Mouse (Mus musculus) left cerebral cortex, postnatal 10 days (tissue): ENCODE measurements at regions not wholly inside any gene's neighbourhood (a gene's known extent, or its start where the extent isn't known, plus 50 kb on each side); places are given as distances from the start of the nearest gene placed in this dataset.

Experiments used
- DNase-seq, 2 experiments: peaks; one replicate each; pipeline ENCODE4 v3.0.0; 2021 to 2022; ENCODE audit warnings: low spot score in 2 of 2, mixed read lengths in 1 of 2; ENCODE audit errors: extremely low spot score in 1 of 2
- intact Hi-C: fragments of 180-260 bp; cut with DNase I; formaldehyde crosslinking; loops from one replicate; pipeline ENCODE4 v1.15.1; 2025

DNA sequence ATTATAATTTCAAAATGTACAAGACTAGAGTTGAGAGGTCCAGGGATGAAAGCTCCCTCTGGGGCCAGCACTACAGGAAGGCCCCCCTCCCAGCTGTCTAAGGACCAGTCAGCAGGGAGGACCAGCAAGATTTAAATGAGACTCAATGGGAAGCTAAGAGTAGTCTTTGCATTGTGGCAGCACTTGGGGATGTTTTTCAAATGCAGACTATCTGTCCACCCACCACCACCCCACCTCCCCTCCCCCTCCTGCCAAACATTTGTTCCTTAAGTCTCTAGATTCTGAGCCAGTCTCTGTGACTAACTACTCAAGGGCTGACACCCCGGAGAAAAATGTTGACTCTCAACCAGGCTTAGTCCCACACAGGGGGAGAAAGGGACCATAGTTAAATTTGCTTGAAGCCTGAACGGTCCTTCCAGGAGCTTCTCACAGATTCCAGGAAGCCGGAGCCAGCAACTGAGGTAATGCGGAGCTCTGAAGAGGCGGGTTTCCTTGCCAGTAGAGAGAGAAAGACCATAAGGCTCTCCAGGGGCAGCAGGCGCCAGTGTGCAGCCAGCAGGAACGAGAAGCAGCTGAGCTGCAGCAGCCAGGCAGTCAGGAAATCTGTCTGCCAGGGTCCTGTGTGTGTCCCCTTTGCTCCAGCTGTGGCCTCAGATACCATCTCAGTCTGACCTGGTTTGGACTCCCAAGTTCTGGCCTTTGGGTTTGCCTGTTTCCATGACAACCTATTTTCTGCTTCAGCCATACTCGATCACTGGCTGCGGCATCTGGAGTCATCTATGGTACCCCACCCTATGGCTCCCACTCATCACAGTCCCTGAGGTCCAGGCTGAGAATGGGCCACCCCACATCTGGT lies 152.1 kb upstream of the Plcz1 start:
- intact Hi-C loops, result no loop called here
- peak in 1 of 2 experiments; percentile 33 for DNase-seq

DNA sequence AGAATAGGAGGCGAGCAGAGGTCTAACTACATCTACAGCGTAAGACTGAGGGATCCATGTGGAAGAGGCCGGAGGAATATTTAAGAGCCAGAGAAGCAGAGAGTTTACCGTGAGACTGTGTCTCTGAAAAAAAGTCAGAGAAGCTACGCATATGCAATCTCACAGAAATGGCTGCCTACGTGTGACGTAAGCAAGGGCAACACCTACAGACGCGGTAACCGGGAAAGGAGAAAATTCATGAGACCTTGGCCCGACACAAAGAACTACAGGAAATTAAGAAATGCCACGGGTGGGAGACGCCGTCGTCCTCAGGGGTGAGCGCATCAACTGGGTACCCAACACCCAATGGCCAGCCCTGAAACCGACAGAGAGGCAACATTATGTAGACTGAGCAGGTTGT lies 151.3 kb upstream of the Plcz1 start:
- intact Hi-C loops, result no loop called here

DNA sequence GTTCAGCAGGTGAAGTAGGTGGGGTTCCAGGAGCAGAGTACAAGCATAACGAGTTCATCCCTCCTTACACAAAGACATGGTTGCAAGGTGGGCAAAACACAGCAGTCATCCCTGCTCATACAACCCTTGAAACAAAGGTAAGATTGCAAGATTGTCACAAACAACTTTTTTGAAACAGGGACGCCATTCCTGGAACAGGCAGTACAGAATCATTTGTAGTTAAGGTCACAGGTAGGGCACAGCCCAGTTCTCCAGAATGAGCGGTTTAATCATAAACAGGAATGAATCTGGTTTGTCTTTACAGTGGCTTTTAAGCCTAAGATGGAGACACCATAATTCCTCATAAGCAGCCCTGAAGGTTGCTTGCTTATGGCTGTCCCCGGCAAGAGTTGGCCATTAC lies 150.1 kb upstream of the Plcz1 start:
- intact Hi-C loops, result no loop called here
- DNase-seq, result no peak

More for the DNA sequence above, 151.3 kb upstream of the Plcz1 start:
- DNase-seq, result no peak

DNA sequence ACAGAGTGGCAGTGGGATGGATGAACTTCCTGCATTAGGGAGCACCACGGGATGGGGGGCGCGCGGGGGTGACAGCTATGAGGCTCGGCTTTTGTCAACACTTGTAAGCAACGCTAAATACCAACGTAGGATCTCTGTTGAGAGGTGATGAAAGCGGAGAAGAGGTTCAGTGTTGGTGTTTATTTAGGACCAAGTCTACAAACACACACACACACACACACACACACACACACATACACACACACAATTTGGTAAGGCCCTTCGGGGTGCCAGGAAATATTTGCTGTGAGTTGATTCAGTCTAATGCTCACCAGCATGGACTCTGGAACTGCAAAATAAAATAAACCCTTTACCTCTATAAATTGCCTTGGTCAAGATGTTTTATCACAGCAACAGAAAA lies 148.3 kb upstream of the Plcz1 start:
- DNase-seq, result no peak
- intact Hi-C loops, result no loop called here

DNA sequence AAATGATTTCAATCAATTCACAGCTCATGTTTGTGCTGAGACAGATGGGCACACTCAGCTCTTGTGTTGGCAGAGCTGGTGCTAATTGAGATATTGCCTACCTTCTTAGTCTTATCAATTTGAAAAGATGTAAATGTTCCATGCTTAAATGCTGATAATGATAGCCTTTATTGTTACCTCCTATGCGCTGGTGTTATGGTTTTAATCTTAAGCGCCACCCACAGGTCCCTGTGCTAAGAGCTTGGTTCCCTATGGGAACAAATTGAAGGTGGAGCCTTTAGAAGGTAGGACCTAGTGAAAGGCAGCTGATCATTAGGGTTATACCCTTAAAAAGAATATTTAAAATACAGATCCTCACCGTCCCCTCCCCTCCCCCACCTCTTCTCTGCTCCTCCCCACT lies 146.5 kb upstream of the Plcz1 start:
- intact Hi-C loops, result no loop called here
- DNase-seq, result no peak

DNA sequence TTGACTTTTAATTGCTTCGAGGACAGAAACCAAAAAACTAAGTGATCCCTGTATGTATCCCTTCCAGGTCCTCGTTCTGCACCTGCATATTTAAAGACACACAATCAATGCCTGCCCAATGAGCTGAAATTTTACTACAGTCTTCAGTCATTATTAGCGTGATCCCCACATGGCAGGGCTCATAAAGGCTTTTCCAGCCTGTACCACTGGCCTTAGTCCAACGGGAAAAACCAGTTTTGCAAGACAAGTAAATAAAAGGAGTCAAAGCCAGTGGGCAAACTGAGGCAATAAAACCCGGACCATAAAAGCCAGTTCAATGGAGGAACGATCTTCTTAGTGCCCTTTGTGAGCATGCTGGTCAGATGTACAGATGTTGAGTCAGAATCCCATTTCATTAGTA lies 145.8 kb upstream of the Plcz1 start:
- DNase-seq, result no peak
- intact Hi-C loops, result no loop called here

DNA sequence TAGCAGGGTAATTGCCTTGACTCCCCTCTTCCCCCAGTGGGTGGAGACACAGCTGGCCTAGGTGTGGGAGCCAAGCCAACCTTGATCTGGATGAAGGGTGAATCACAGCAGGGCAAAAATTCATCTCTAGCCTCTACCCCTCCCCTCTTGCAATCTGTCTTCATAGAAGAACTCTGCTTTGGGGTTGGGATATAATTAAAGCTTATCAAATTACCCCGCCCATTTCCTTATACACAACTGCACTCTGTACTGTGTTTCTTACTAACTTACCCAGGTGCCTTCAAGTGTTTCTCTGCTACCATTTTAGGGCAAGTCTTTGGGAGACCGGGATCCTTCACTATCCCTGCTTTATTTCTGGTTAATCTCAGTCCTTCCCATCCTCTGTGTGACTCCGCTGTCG lies 138.7 kb upstream of the Plcz1 start:
- intact Hi-C loops, result no loop called here
- no peak for DNase-seq

DNA sequence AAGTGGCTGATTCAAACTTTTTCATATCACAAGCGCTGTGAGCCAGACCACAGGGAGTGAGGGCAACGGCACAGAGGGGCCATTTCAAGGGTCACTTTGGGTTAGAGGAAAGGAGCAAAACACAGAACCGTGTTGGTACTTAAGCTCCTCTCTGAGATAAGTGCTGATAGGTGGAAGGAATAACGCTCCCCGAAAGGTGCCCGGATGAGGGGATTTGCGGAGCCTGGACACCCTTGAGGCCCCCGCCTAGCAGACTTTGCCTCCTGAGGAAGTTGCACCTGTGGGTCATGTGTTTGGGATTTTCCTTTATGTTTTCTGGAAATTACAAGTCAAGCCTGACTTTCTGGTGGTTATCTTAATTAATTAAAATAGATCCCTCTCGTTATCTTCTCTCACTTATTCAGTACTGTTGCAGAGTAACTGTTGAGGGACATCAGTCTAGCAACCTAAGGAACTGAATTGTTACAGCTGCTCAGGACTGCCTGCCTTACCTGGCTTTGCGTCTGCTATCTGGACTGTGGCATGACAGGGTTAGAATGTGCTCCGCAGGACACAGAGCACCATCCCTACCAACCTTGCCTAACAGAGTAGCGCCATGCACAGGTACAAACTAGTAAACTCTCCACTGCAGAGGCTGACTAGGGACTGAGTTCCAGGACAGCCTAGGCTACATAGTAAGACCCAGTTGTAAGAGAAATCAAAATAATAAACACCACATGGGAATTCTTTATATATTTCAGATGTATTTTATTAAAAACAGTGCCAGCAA lies 137.4 kb upstream of the Plcz1 start:
- intact Hi-C loops, result no loop called here
- DNase-seq, result no peak

DNA sequence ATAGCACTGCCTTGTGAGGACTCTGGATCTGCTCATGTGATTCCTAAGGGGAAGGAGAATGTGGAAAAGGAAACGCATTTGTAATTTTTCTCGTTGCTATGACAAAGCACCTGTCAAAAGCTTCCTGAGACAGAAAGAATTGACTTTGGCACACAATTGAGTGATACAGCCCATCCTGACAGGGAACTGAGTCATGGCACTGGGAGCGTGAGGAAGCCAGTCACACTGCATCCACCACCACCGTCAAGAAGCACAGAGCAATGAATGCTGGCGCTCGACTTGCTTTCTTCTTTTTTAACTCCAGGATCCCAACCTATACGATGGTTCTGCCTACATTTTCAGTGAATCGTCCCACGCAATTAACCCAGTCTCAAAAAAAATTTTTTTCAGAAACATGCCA lies 131.5 kb upstream of the Plcz1 start:
- no peak for DNase-seq
- intact Hi-C loops, result no loop called here

DNA sequence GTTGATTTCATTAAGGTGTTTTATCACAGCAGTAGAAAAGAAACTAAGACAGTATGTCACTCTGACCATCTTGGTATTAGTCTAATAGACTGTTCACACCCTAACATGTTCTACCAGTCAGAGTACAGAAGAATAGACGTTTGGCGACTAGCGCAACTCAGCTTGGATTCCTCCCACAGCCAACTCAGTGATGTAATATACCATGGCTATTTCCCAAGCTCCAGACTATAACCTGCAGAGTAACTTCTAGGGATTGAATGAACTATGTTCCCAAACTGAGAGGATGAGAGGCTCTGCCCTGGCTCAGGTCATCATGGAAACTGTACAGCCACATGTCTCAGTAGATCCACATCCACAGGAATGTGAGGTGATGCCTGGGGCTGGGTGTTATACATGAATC lies 128.6 kb upstream of the Plcz1 start:
- no peak for DNase-seq
- intact Hi-C loops, result no loop called here

DNA sequence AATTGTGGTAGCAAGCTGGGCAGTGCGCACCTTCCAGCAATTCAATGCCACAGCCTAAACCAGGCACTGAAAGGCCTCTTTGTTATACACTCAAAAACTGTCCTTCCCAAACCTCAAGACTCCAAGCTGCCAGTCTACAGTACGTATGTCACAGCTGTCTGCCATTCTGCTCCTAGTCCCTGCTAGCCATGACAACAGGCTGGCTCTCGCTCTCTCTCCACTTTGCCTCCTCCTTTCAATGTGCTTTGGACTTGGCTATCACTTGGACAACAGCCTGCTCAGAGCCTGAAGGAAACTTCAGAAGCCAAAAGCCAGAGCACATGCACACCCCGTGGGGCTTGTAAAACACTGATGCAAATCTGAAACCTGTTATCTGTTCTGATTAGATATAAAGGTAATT lies 125.9 kb upstream of the Plcz1 start:
- intact Hi-C loops, result no loop called here
- DNase-seq, result no peak

DNA sequence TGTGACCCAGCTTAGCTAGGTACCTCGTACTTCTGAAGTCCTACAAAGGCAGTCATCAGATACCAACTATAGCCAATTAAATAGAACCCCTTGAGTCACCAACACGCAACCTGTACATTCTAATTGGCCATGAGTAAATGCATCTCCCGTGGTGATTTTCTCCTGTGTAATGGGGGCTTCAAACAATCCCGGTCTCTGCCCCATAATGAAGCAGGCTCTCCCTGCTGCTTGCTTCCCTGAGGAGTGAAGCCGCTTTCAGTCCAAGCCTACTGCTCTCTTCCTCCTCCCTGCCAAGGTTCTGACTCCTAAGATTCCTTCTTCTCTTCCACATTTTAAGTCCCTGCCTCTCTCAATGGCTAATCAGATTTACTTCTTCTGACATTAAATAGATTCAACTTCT lies 121.5 kb upstream of the Plcz1 start:
- DNase-seq, result no peak
- intact Hi-C loops, result no loop called here

DNA sequence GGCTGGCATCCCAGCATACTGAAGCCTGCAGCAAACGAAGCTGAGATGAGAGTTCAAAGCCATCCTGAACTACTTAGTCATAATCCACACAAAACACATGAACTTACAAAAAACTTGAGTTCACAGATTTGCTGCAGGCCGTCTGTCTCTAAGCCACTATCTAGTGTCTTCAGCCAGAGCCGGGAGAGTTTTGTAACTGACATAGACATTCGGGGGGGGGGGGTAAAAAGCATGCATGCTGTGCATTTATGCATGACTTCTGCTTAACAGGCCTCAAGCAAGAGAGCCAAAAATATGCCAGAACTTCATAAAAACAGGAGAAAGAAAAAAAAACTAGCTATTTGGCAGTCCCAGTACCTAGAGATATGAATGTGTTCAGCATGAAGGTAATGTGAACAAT lies 120.2 kb upstream of the Plcz1 start:
- no peak for DNase-seq
- intact Hi-C loops, result no loop called here

DNA sequence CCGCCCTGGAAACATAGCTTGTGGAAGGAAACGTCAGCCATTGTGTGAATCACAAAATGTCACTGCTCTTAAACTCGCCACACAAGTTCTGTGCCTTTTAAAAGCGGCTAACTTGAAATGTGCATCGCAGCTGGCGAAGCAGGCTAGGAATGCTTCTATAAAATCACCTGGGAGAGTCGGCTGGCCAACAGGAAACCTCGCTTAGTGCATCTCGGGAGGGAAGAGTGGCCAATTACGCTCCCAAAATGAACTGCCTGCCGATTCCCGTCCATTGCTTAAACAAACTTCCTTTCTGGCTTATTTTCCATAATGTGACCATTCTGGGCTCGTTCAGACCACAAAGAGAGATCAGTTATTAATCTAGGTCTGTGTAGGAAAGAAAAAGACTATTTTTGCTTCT lies 119.7 kb upstream of the Plcz1 start:
- intact Hi-C loops, result no loop called here
- DNase-seq, result no peak

DNA sequence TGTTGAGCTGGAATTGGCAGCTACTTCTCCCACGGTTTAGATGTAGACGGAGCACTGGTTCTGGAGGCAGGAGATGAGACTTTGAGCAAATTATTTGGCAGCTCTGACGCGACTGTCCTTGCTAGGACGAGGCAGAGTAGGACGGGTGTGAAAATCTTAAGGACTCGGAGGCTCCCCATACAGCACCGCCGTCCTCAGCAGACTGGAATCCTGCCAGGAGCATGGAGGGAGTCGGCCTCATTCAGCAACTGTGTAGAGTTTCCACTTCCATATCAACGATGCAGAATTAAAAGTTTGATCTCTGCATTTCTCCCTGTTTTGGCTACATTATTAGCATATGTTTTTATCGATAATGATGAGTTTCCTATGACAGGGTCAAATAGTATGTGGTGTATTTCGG lies 117.7 kb upstream of the Plcz1 start:
- intact Hi-C loops, result no loop called here
- DNase-seq, result peak in 1 of 2 experiments; percentile 29

DNA sequence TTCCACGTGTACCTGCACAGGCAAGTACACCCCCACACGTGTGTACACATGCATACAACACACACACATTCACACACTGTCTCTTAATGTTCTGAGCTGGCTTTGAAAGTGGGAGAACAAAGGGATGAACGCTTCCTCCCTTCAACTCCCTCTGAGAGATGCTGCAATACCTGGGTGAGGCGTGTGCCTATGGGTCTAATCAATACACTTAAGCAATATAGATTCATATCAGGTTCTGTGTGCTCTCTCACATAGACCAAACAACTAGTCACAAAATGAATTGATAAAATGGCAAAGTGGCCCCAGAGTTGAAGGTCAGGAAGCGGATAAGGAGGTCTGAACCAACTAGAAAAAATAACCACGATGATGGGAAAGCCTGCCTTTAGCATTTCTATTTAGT lies 116.1 kb upstream of the Plcz1 start:
- intact Hi-C loops, result no loop called here
- no peak for DNase-seq

DNA sequence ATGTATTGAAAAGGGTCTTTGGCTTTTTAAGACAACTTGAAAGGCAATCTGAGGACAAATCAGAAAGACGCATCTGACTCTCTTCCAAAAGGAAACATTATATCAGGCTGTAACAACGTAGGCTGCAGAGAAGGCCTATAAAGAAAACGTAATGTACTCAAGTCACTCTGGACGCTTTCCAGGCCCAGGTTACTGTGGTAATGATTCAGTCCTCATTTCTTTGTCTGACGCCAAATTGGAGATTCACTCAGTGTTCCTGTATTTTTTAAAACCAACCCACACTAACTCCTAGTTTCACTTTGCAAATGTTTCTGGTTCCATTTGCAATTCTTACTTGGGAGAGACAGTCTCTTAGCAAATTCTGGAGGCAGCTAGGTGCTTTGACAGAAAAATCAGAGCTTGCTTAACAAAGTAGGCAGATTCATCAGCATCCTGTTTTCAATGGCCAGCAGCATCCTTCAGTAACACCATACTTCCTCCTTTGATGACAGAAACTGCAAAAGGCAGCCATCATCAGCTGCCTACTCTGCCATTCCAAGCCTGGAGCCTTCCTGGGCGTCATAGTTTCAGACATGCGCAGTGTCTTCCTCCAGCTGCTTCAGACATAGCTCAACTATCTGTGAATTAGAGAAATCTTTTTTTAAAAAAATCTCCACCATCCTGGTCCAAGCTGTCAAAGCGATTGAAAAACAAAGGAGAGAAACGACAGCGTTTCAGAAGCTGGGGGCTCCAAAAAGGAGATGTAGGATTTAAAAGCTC lies 111.3 kb upstream of the Plcz1 start:
- intact Hi-C loops, result no loop called here
- DNase-seq, result peak; percentile 30 to 56

DNA sequence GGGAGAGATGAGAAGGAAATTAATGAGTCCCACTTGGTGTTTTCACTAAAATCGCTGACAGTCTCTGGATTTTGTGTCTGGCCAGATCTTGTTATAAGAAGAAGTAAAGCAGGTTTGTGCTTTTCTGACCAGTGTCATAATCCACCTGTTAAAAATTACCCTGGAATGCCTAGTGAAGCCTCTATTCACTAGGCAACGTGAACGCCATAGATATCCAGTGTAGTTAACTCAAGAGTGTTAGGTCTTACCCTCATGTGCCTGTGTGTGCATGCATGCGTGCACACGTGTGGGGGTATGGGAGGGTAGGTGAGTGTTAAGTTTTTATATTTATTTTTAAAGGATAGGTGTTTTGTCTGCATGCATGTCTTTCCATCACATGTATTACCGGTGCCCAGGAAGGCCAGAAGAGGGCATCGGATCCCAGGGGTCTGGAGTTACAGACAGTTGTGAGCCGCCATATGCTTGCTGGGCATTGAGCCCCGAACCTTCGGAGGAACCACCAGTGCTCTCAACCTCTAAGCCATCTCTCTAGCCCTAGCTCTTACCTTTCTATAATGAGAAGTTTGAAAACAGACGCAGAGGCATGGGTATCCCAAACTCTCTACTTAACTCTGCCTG lies 107.5 kb upstream of the Plcz1 start:
- intact Hi-C loops, result no loop called here
- no peak for DNase-seq

DNA sequence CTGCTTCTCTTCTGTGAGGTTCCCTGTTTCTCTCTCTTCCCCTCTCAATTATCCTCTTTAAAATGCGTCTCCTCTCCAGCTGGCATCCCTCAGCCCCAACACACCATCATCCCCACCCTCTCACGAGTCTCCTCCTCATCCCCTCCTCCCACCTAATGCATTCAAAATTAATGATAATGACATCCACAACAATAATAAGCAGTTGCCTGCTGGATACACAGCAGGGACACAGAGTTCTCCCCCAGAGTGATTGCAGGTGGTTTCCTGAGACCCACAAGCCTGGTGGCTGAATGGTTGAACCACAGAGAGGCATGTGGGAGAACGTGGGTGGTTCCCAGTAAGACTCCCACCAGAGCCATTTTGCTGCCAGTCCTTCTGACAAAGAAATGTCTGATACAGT lies 106.9 kb upstream of the Plcz1 start:
- intact Hi-C loops, result no loop called here
- DNase-seq, result no peak
